Mouse (Mus musculus): ENCODE measurements around the gene Ddi2. TPM values are rescaled to one million over a fixed set of nuclear protein-coding genes. Genes with fewer than 3 reads are reported as not detected.
A peak's percentile ranks its signal among the peaks of the same experiment; 100 is the strongest.
"Not testable (repeated sequence)": the region's sequence is repeated elsewhere in the genome, so short reads cannot be mapped to it uniquely, and the experiment has no call there.

Ddi2 gene
- 23.3 and 24.4 TPM in 2 replicates for polyA plus RNA-seq (2015; fragmentation: Nextera tagmentation; extraction: Ambion mirVana)

GRCm38 (mm10) chr4:141722731-141723672 lies at the start of gene Ddi2:
Ddi2 (minus strand) TSS chr4:141723419.
- Histone ChIP-seq H3K36me3 (no peaks in the 10 kb centered on the region), H3K4me3 (replicated peaks) (peak within 1 kb of the TSS; percentile 77), H3K27ac (peak within 1 kb of the TSS; percentile 95), H3K4me1 (replicated peaks) (peaks cover 23% of the 10 kb centered on the region), H3K9me3 (no peaks in the 10 kb centered on the region), H3K4me2 (replicated peaks) (peak within 1 kb of the TSS; percentile 76), H3K27me3 (replicated peaks) (no peaks in the 10 kb centered on the region), H3K9ac (peak within 1 kb of the TSS; percentile 96)
- under 1% methylated on average over 101 of the region's 105 CpGs for WGBS
- peak; percentile 84 for ATAC-seq

- ATAC-seq: not testable (repeated sequence)
- peaks cover 28% of the 10 kb centered on the region for H3K36me3 ChIP-seq
Measured at GRCm38 (mm10) chr4:141773019-141773418, 49.8 kb upstream of the Ddi2 start.

GRCm38 (mm10) chr4:141771823-141772222 lies 48.6 kb upstream of the Ddi2 start:
- Histone ChIP-seq H3K4me1 (replicated peaks) (peaks cover 14% of the 10 kb centered on the region), H3K27me3 (replicated peaks) (no peaks in the 10 kb centered on the region), H3K9me3 (no peaks in the 10 kb centered on the region), H3K4me2 (replicated peaks) (no peak overlapping the region), H3K9ac (no peak overlapping the region), H3K27ac (no peak overlapping the region), H3K36me3 (peaks cover 27% of the 10 kb centered on the region), H3K4me3 (replicated peaks) (no peak overlapping the region)
- WGBS: 91% methylated on average over 8 of the region's 8 CpGs
- ATAC-seq: no peak

More at GRCm38 (mm10) chr4:141773019-141773418, 49.8 kb upstream of the Ddi2 start:
- H3K27ac ChIP-seq; H3K4me1 ChIP-seq (replicated peaks); H3K9me3 ChIP-seq; H3K9ac ChIP-seq; H3K4me2 ChIP-seq (replicated peaks); H3K4me3 ChIP-seq (replicated peaks); H3K27me3 ChIP-seq (replicated peaks): not testable (repeated sequence)
- 81% methylated on average over 4 of the region's 4 CpGs for WGBS

GRCm38 (mm10) chr4:141769501-141770160 lies 46.4 kb upstream of the Ddi2 start:
- no peak overlapping the region for H3K9ac ChIP-seq
- H3K27ac ChIP-seq: no peak overlapping the region
- H3K9me3 ChIP-seq: no peaks in the 10 kb centered on the region
- no peaks in the 10 kb centered on the region for H3K27me3 ChIP-seq (replicated peaks)
- H3K4me1 ChIP-seq (replicated peaks): peaks cover 25% of the 10 kb centered on the region
- H3K36me3 ChIP-seq: peaks cover 14% of the 10 kb centered on the region
- no peak overlapping the region for H3K4me3 ChIP-seq (replicated peaks)
- ATAC-seq: no peak
- WGBS: 75% methylated on average over 8 of the region's 8 CpGs
- H3K4me2 ChIP-seq (replicated peaks): no peak overlapping the region

- Histone ChIP-seq H3K4me3 (replicated peaks) (no peak overlapping the region), H3K36me3 (peaks cover 18% of the 10 kb centered on the region), H3K9ac (0 out of 2 replicates have a peak overlapping the region, but pooled peaks have one; percentile 8), H3K4me2 (replicated peaks) (peak overlapping the region; percentile 26), H3K9me3 (no peaks in the 10 kb centered on the region), H3K4me1 (replicated peaks) (peaks cover 25% of the 10 kb centered on the region), H3K27me3 (replicated peaks) (no peaks in the 10 kb centered on the region), H3K27ac (peak overlapping the region; percentile 88)
- ATAC-seq: peak; percentile 63
- WGBS: 62% methylated on average over 19 of the region's 19 CpGs
Measured at GRCm38 (mm10) chr4:141767353-141768036, 44.3 kb upstream of the Ddi2 start.

GRCm38 (mm10) chr4:141766668-141767352 lies 43.6 kb upstream of the Ddi2 start:
- Histone ChIP-seq H3K4me3 (replicated peaks) (no peak overlapping the region), H3K9ac (0 out of 2 replicates have a peak overlapping the region, but pooled peaks have one; percentile 8), H3K27me3 (replicated peaks) (no peaks in the 10 kb centered on the region), H3K36me3 (peaks cover 21% of the 10 kb centered on the region), H3K27ac (peak overlapping the region; percentile 88), H3K4me1 (replicated peaks) (peaks cover 25% of the 10 kb centered on the region), H3K9me3 (no peaks in the 10 kb centered on the region), H3K4me2 (replicated peaks) (peak overlapping the region; percentile 26)
- peak; percentile 73 for ATAC-seq
- WGBS: 38% methylated on average over 19 of the region's 19 CpGs

GRCm38 (mm10) chr4:141766316-141766667 lies 43.1 kb upstream of the Ddi2 start:
- no peak overlapping the region for H3K4me3 ChIP-seq (replicated peaks)
- peak overlapping the region; percentile 88 for H3K27ac ChIP-seq
- no peak for ATAC-seq
- peak overlapping the region; percentile 26 for H3K4me2 ChIP-seq (replicated peaks)
- no peaks in the 10 kb centered on the region for H3K27me3 ChIP-seq (replicated peaks)
- peaks cover 21% of the 10 kb centered on the region for H3K36me3 ChIP-seq
- no peak overlapping the region for H3K9ac ChIP-seq
- no peaks in the 10 kb centered on the region for H3K9me3 ChIP-seq
- 62% methylated on average over 8 of the region's 8 CpGs for WGBS
- peaks cover 25% of the 10 kb centered on the region for H3K4me1 ChIP-seq (replicated peaks)

GRCm38 (mm10) chr4:141765008-141765407 lies 41.8 kb upstream of the Ddi2 start:
- H3K9me3 ChIP-seq: no peaks in the 10 kb centered on the region
- H3K4me1 ChIP-seq (replicated peaks): peaks cover 25% of the 10 kb centered on the region
- H3K27ac ChIP-seq: no peak overlapping the region
- ATAC-seq: no peak
- H3K9ac ChIP-seq: no peak overlapping the region
- 92% methylated on average over 3 of the region's 3 CpGs for WGBS
- no peak overlapping the region for H3K4me2 ChIP-seq (replicated peaks)
- H3K4me3 ChIP-seq (replicated peaks): no peak overlapping the region
- peaks cover 14% of the 10 kb centered on the region for H3K36me3 ChIP-seq
- no peaks in the 10 kb centered on the region for H3K27me3 ChIP-seq (replicated peaks)

GRCm38 (mm10) chr4:141763476-141763875 lies 40.3 kb upstream of the Ddi2 start:
- no peak for ATAC-seq
- 90% methylated on average over 12 of the region's 12 CpGs for WGBS
- Histone ChIP-seq H3K4me3 (replicated peaks) (no peak overlapping the region), H3K27me3 (replicated peaks) (no peaks in the 10 kb centered on the region), H3K9me3 (no peaks in the 10 kb centered on the region), H3K4me2 (replicated peaks) (no peak overlapping the region), H3K4me1 (replicated peaks) (peaks cover 24% of the 10 kb centered on the region), H3K9ac (no peak overlapping the region), H3K27ac (no peak overlapping the region), H3K36me3 (peaks cover 10% of the 10 kb centered on the region)

GRCm38 (mm10) chr4:141762102-141762598 lies 38.9 kb upstream of the Ddi2 start:
- Histone ChIP-seq H3K27ac (no peak overlapping the region), H3K9ac (no peak overlapping the region), H3K4me3 (replicated peaks) (no peak overlapping the region), H3K4me1 (replicated peaks) (peaks cover 14% of the 10 kb centered on the region), H3K9me3 (no peaks in the 10 kb centered on the region), H3K36me3 (peaks cover 10% of the 10 kb centered on the region), H3K4me2 (replicated peaks) (no peak overlapping the region), H3K27me3 (replicated peaks) (no peaks in the 10 kb centered on the region)
- 90% methylated on average over 13 of the region's 13 CpGs for WGBS
- ATAC-seq: no peak

GRCm38 (mm10) chr4:141760942-141761341 lies 37.7 kb upstream of the Ddi2 start:
- no peaks in the 10 kb centered on the region for H3K27me3 ChIP-seq (replicated peaks)
- H3K27ac ChIP-seq: no peak overlapping the region
- no peak overlapping the region for H3K4me2 ChIP-seq (replicated peaks)
- H3K36me3 ChIP-seq: peaks cover 10% of the 10 kb centered on the region; the same call in 1 of the 2 replicates
- peaks cover 2% of the 10 kb centered on the region; the same call in 1 of the 2 replicates for H3K4me1 ChIP-seq (replicated peaks)
- WGBS: 72% methylated on average over 4 of the region's 4 CpGs
- H3K9ac ChIP-seq: no peak overlapping the region
- peak; percentile 61; the same call in 1 of the 2 replicates for ATAC-seq
- no peaks in the 10 kb centered on the region for H3K9me3 ChIP-seq
- no peak overlapping the region for H3K4me3 ChIP-seq (replicated peaks)

All from intestine, embryonic 15.5 days (tissue).